Mouse (Mus musculus) cerebellum, postnatal 36 days (tissue): Measurements from ENCODE around the gene Alpk3.
A peak's percentile ranks its signal among the peaks of the same experiment; 100 is the strongest.
"Not testable (repeated sequence)": the region's sequence is repeated elsewhere in the genome, so short reads cannot be mapped to it uniquely, and the experiment has no call there.

ENCODE experiments used
- DNase-seq, 2 experiments: peaks; one replicate each; pipeline ENCODE4 v3.0.0; 2021 to 2022; ENCODE audit warnings: mixed read lengths in 2 of 2

Gene Alpk3

GRCm38 (mm10) chr7:81133416-81133815 is 76.0 kb downstream of the Alpk3 start:
- DNase-seq = no peak

GRCm38 (mm10) chr7:81133941-81134340 is 76.5 kb downstream of the Alpk3 start:
- no peak for DNase-seq

- DNase-seq = no peak
These were observed 77.2 kb downstream of the Alpk3 start for GRCm38 (mm10) chr7:81134614-81135067.

DNA sequence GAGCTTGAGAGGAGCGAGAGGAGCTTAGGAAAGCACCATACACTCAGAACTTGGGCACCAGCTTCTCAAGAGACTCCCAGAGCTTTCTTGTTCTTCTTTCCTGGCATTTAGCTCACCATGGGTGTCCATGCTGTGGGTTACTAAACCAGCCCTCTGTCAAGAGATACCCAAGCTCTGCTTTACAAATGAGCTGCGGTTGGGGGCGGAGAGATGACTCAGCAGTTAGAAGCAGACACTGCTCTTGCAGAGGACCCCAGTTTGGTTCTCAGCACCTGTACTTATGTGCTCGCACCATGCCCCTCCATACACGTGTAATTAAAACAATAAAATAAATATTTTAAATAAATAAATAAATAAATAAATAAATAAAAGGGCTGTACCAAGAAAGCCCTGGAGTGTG is 79.9 kb downstream of the Alpk3 start:
- no peak for DNase-seq

GRCm38 (mm10) chr7:81139100-81139499 is 81.7 kb downstream of the Alpk3 start:
- no peak for DNase-seq

GRCm38 (mm10) chr7:81139671-81140404 is 82.4 kb downstream of the Alpk3 start:
- no peak for DNase-seq

GRCm38 (mm10) chr7:81141541-81141940 is 84.1 kb downstream of the Alpk3 start:
- no peak for DNase-seq

- DNase-seq = not testable (repeated sequence)
These were observed 85.7 kb downstream of the Alpk3 start for GRCm38 (mm10) chr7:81143056-81143455.

- DNase-seq = no peak
These were observed 92.4 kb downstream of the Alpk3 start for GRCm38 (mm10) chr7:81149759-81150158.

- DNase-seq = no peak
These were observed 93.8 kb downstream of the Alpk3 start for GRCm38 (mm10) chr7:81151216-81151615.

DNA sequence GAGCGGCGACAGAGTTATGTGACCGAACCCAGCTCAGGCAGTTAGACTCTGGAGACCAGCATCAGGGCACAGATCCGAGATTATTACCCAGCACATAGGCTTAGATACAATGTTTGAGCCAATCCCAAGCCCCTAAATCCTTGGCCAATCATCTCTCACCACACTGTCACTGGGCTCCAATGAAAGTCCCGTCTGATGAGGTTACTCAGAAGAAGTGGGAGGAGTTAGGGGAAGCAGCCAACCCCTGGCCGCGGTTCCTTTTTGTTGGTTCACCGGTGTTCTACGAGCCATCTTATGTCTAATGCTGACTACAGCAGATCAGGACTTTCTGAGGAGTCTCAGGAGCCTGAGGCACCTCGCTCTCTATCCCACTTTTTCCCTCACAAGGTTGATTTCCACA is 94.9 kb downstream of the Alpk3 start:
- DNase-seq = no peak

- DNase-seq = no peak
These were observed 95.4 kb downstream of the Alpk3 start for GRCm38 (mm10) chr7:81152826-81153225.

GRCm38 (mm10) chr7:81153327-81153726 is 95.9 kb downstream of the Alpk3 start:
- DNase-seq = no peak

DNA sequence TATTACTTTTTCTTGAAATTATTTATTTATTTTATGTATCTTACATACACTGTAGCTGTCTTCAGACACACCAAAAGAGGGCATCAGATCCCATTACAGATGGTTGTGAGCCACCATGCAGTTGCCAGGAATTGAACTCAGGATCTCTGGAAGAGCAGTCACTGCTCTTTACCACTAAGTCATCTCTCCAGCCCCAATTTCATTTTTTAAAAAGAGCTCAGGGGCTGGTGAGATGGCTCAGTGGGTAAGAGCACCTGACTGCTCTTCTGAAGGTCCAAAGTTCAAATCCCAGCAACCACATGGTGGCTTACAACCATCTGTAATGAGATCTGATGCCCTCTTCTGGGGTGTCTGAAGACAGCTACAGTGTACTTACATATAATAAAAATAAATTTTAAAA is 96.8 kb downstream of the Alpk3 start:
- DNase-seq = not testable (repeated sequence)

- DNase-seq = peak; percentile 49 to 55
These were observed 97.6 kb downstream of the Alpk3 start for GRCm38 (mm10) chr7:81154960-81155359.
